Mouse (Mus musculus): Measurements from ENCODE around the gene Gm14440. TPM values are rescaled to one million over a fixed set of nuclear protein-coding genes. Genes with fewer than 3 reads are reported as not detected.
"Not testable (repeated sequence)": the region's sequence is repeated elsewhere in the genome, so short reads cannot be mapped to it uniquely, and the experiment has no call there.

Gm14440 gene
- polyA plus RNA-seq (2015; fragmentation: Nextera tagmentation; extraction: Ambion mirVana), result 0.12 TPM in 1 of 2 replicates, not detected in the other

DNA sequence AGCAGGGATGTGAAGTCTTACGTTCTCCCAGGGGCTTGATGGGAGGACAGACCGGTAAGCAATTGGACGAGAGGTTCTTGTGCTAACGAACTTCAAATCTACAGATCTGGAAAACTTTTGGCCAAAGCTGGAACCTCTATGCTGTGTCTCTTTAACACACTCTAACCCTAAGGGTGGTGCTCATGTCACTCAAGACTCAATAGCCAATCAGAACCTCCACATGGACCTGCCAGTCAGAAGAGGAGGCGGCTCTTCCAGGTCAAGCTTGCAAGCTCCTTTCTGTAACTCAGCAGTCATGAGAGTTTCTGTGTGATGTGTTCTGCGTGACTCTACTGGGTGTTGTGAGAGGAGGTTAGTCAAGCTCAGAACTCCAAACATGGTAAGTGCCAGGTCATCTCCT is at the start of gene Gm14440:
Gene Gm14440, plus strand, starts transcription at position 301 of the 400 bp plus-strand sequence.
- H3K9me3 ChIP-seq; H3K27ac ChIP-seq; H3K4me2 ChIP-seq; H3K9ac ChIP-seq; ATAC-seq (ENCODE audit: low FRiP score); H3K36me3 ChIP-seq; H3K4me1 ChIP-seq (replicated peaks); H3K4me3 ChIP-seq; H3K27me3 ChIP-seq: not testable (repeated sequence)
- WGBS, result no CpG with 5 or more reads among the region's 6 CpGs

Other genes starting within 250 kb of the Gm14440 start
- 1.00 TPM in 1 of 2 replicates, not detected in the other for gene Gm14393, start 207.3 kb upstream of the Gm14440 start, polyA plus RNA-seq (2015; fragmentation: Nextera tagmentation; extraction: Ambion mirVana)
- 4.8 and 7.7 TPM in 2 replicates for gene Gm14399, start 133.1 kb upstream of the Gm14440 start, polyA plus RNA-seq (2015; fragmentation: Nextera tagmentation; extraction: Ambion mirVana)
- 1.1 and 1.2 TPM in 2 replicates for gene Gm14443, start 99.3 kb upstream of the Gm14440 start, polyA plus RNA-seq (2015; fragmentation: Nextera tagmentation; extraction: Ambion mirVana)
- 7.3 and 8.0 TPM in 2 replicates for gene Gm14391, start 68.2 kb upstream of the Gm14440 start, polyA plus RNA-seq (2015; fragmentation: Nextera tagmentation; extraction: Ambion mirVana)
- 15.6 and 15.9 TPM in 2 replicates for gene Gm4631, start 63.1 kb downstream of the Gm14440 start, polyA plus RNA-seq (2015; fragmentation: Nextera tagmentation; extraction: Ambion mirVana)
- gene Zfp968, start 97.3 kb downstream of the Gm14440 start, polyA plus RNA-seq (2015; fragmentation: Nextera tagmentation; extraction: Ambion mirVana), result 3.5 and 4.9 TPM in 2 replicates
- gene Gm4724, start 160.7 kb downstream of the Gm14440 start, polyA plus RNA-seq (2015; fragmentation: Nextera tagmentation; extraction: Ambion mirVana), result 13.8 and 16.4 TPM in 2 replicates
- 6.6 and 6.8 TPM in 2 replicates for gene Zfp965, start 194.9 kb downstream of the Gm14440 start, polyA plus RNA-seq (2015; fragmentation: Nextera tagmentation; extraction: Ambion mirVana)